Mouse (Mus musculus) kidney, embryonic 15.5 days (tissue): ENCODE results near the gene Zfyve19. TPM values are rescaled to one million over a fixed set of nuclear protein-coding genes. Genes with fewer than 3 reads are reported as not detected.

Experiments used
- ATAC-seq: fragments of 200-750 bp; cut with Nextera tagmentation; replicated peaks from 2 replicates; pipeline ENCODE4 v1.8.0; 2017; ENCODE audit warnings: moderate TSS enrichment; ENCODE audit not compliant: low FRiP score
- H3K27ac ChIP-seq: fragments of 300-500 bp; sonication (generic); 2 replicates; pipeline ENCODE4 v1.5.1; 2015; ENCODE audit warnings: mild to moderate bottlenecking, inconsistent platforms
- H3K27me3 ChIP-seq: fragments of 300-500 bp; sonication (generic); 2 replicates; pipeline ENCODE4 v1.6.1; 2015; ENCODE audit warnings: inconsistent platforms
- H3K36me3 ChIP-seq: fragments of 300-500 bp; sonication (generic); 2 replicates; pipeline ENCODE4 v1.6.1; 2015; ENCODE audit warnings: inconsistent platforms
- H3K4me1 ChIP-seq: fragments of 300-500 bp; sonication (generic); 2 replicates; pipeline ENCODE4 v1.6.1; 2015; ENCODE audit warnings: inconsistent platforms
- H3K4me2 ChIP-seq: fragments of 300-500 bp; sonication (generic); 2 replicates; pipeline ENCODE4 v1.6.1; 2015; ENCODE audit warnings: moderate library complexity, mild to moderate bottlenecking, inconsistent platforms
- H3K4me3 ChIP-seq: fragments of 300-500 bp; sonication (generic); replicated peaks from 2 replicates; pipeline ENCODE4 v1.5.1; 2015; ENCODE audit warnings: mild to moderate bottlenecking, inconsistent platforms
- H3K9ac ChIP-seq: fragments of 300-500 bp; sonication (generic); 2 replicates; pipeline ENCODE4 v1.6.1; 2015; ENCODE audit warnings: mild to moderate bottlenecking, inconsistent platforms
- H3K9me3 ChIP-seq: fragments of 300-500 bp; sonication (generic); replicated peaks from 2 replicates; pipeline ENCODE4 v1.6.1; 2016; ENCODE audit warnings: inconsistent platforms
- WGBS: fragments of 180-500 bp; shearing (Covaris S2); methylation state at CpG from one replicate; pipeline ENCODE4 v1.1.7; 2015; ENCODE audit warnings: mixed read lengths; 5-methylcytosine and 5-hydroxymethylcytosine counted together
- polyA plus RNA-seq: library from polyadenylated mRNA; unstranded; fragments of >200 nt; fragmentation: Nextera tagmentation; extraction: Ambion mirVana; gene quantifications from 2 replicates; pipeline ENCODE4 v1.2.1, GENCODE M21; 2015

Zfyve19 gene
- polyA plus RNA-seq, 1 experiment from 2014 or later = 55.4 TPM

- Histone ChIP-seq H3K27me3 (no peaks in the 10 kb centered on the region; the same call in 1 of the 2 replicates), H3K9me3 (no peaks in the 10 kb centered on the region), H3K4me1 (peaks cover 10% of the 10 kb centered on the region), H3K4me3 (no peak overlapping the region), H3K36me3 (no peaks in the 10 kb centered on the region), H3K27ac (no peak overlapping the region), H3K4me2 (no peak overlapping the region), H3K9ac (no peak overlapping the region)
- ATAC-seq = no peak
- WGBS = 71% methylated on average over 5 of the region's 5 CpGs
Observed at GRCm38 (mm10) chr2:119263813-119264212, 55.4 kb downstream of the Zfyve19 start.

Other genes with a start within 250 kb of the Zfyve19 start
- 21.8 and 23.3 TPM in 2 replicates for gene Ccdc32, start 179.2 kb upstream of the Zfyve19 start, polyA plus RNA-seq
- 4.2 and 4.8 TPM in 2 replicates for gene Rpusd2, start 173.8 kb upstream of the Zfyve19 start, polyA plus RNA-seq
- 52.4 and 53.7 TPM in 2 replicates for gene Knl1, start 161.5 kb upstream of the Zfyve19 start, polyA plus RNA-seq
- 48.8 and 49.7 TPM in 2 replicates for gene Rad51, start 95.8 kb upstream of the Zfyve19 start, polyA plus RNA-seq
- 43.2 and 46.8 TPM in 2 replicates for gene Rmdn3, start 51.6 kb upstream of the Zfyve19 start, polyA plus RNA-seq
- gene Gchfr, start 40.8 kb upstream of the Zfyve19 start, polyA plus RNA-seq = 32.0 and 36.9 TPM in 2 replicates
- 0.73 and 0.81 TPM in 2 replicates for gene Gm14137, start 34.1 kb upstream of the Zfyve19 start, polyA plus RNA-seq
- gene Dnajc17, start 178 bp downstream of the Zfyve19 start, polyA plus RNA-seq = 18.6 and 21.9 TPM in 2 replicates
- 0.68 and 0.80 TPM in 2 replicates for gene Ppp1r14d, start 21.3 kb downstream of the Zfyve19 start, polyA plus RNA-seq
- gene Spint1, start 28.7 kb downstream of the Zfyve19 start, polyA plus RNA-seq = 34.3 and 34.7 TPM in 2 replicates
- gene Rhov, start 62.7 kb downstream of the Zfyve19 start, polyA plus RNA-seq = 0.72 and 1.1 TPM in 2 replicates
- 17.6 and 19.6 TPM in 2 replicates for gene Vps18, start 80.1 kb downstream of the Zfyve19 start, polyA plus RNA-seq
- 9.9 and 10.5 TPM in 2 replicates for gene Dll4, start 117.2 kb downstream of the Zfyve19 start, polyA plus RNA-seq
- gene Chac1, start 142.6 kb downstream of the Zfyve19 start, polyA plus RNA-seq = 0.91 and 0.98 TPM in 2 replicates